Comparison of ENCODE assay signal across 11 mouse cellular contexts in genomic region chr9:67191488-67192331, GRCm38 (mm10).
A peak's percentile ranks its signal among the peaks of the same experiment; 100 is the strongest.
DNase-seq lines count a peak whose midpoint lies in the region; ATAC-seq and TF ChIP-seq lines count a peak whose summit lies in the region.
"Had no signal": no experiment of that assay in that cellular context is flagged by ENCODE, and none has a peak within 500 bp of the region (broad histone marks: within the 10 kb centered on the region; RNA-seq: fewer than 3 reads in every experiment).

No protein-coding gene starts in this region.

- intact Hi-C loops in gastrocnemius, adult 2 months (cut with DNase I) = loop anchor here (5.0 kb wide), 1 partner anchor 144 kb away; the partner anchor contains the start of gene Tpm1

- no peaks in the 10 kb centered on the region for H3K27me3 ChIP-seq in kidney, embryonic 16.5 days (ENCODE audit: insufficient read depth, low read length)
- no peaks in the 10 kb centered on the region for H3K27me3 ChIP-seq in heart, embryonic 15.5 days
- no peaks in the 10 kb centered on the region for H3K27me3 ChIP-seq in midbrain, embryonic 13.5 days

- no peak for TF ChIP-seq CTCF in gastrocnemius, adult 2 months (IDR thresholded peaks at IDR 0.05)

- WGBS in kidney, embryonic 16.5 days = 60% methylated on average over 10 of the region's 10 CpGs
- WGBS in heart, embryonic 15.5 days = 30% methylated on average over 10 of the region's 10 CpGs
- WGBS in midbrain, embryonic 13.5 days = 53% methylated on average over 10 of the region's 10 CpGs

- no peak for DNase-seq in kidney, postnatal 25 days
- peak; percentile 86 for DNase-seq in gastrocnemius, adult 2 months
- DNase-seq in retina, embryonic 14.5 days (ENCODE audit: low spot score) = peak; percentile 21
- DNase-seq in spleen, postnatal 4 days (ENCODE audit: low spot score in 2 of 2) = no peak
- no peak for DNase-seq in cerebellum, adult 9-10 months
- DNase-seq: forebrain, postnatal 0 days; kidney, adult 18-20 months had no signal

- H3K9ac ChIP-seq in kidney, embryonic 16.5 days (replicated peaks; ENCODE audit: low read length) = no peak overlapping the region
- peak overlapping the region; percentile 32 for H3K9ac ChIP-seq in heart, embryonic 15.5 days
- no peak overlapping the region for H3K9ac ChIP-seq in midbrain, embryonic 13.5 days (replicated peaks)
- H3K9ac ChIP-seq: forebrain, postnatal 0 days had no signal

- H3K27ac ChIP-seq in kidney, embryonic 16.5 days (ENCODE audit: low read length) = no peak overlapping the region
- peak overlapping the region; percentile 90 for H3K27ac ChIP-seq in gastrocnemius, adult 2 months
- H3K27ac ChIP-seq in heart, embryonic 15.5 days = peak overlapping the region; percentile 83
- H3K27ac ChIP-seq in midbrain, embryonic 13.5 days = no peak overlapping the region
- H3K27ac ChIP-seq: macrophage had no signal

- H3K4me2 ChIP-seq in kidney, embryonic 16.5 days (replicated peaks; ENCODE audit: low read depth, low read length) = no peak overlapping the region
- peak overlapping the region; percentile 41 for H3K4me2 ChIP-seq in heart, embryonic 15.5 days
- no peak overlapping the region for H3K4me2 ChIP-seq in midbrain, embryonic 13.5 days (replicated peaks)

- no peaks in the 10 kb centered on the region for H3K36me3 ChIP-seq in kidney, embryonic 16.5 days (ENCODE audit: insufficient read depth, low read length)
- no peaks in the 10 kb centered on the region for H3K36me3 ChIP-seq in heart, embryonic 15.5 days
- no peaks in the 10 kb centered on the region for H3K36me3 ChIP-seq in midbrain, embryonic 13.5 days

- no peak overlapping the region for H3K4me3 ChIP-seq in kidney, embryonic 16.5 days (ENCODE audit: low read length)
- H3K4me3 ChIP-seq in gastrocnemius, adult 2 months = peak overlapping the region; percentile 61
- peak overlapping the region; percentile 3; the same call in 1 of the 2 replicates for H3K4me3 ChIP-seq in heart, embryonic 15.5 days
- H3K4me3 ChIP-seq in midbrain, embryonic 13.5 days (replicated peaks) = no peak overlapping the region

- peak; percentile 39; the same call in 1 of the 2 replicates for ATAC-seq in kidney, embryonic 16.5 days (ENCODE audit: low FRiP score, low TSS enrichment)
- peak; percentile 73 for ATAC-seq in heart, embryonic 15.5 days (replicated peaks; ENCODE audit: insufficient number of reproducible peaks, insufficient read depth, low FRiP score, low read depth)
- ATAC-seq in midbrain, embryonic 13.5 days = no peak
- ATAC-seq: forebrain, postnatal 0 days had no signal

- H3K4me1 ChIP-seq in kidney, embryonic 16.5 days (ENCODE audit: insufficient read depth, low read length) = no peaks in the 10 kb centered on the region
- peaks cover 14% of the 10 kb centered on the region for H3K4me1 ChIP-seq in heart, embryonic 15.5 days (replicated peaks)
- no peaks in the 10 kb centered on the region; the same call in 1 of the 2 replicates for H3K4me1 ChIP-seq in midbrain, embryonic 13.5 days (replicated peaks)

- no peaks in the 10 kb centered on the region for H3K9me3 ChIP-seq in kidney, embryonic 16.5 days (ENCODE audit: low read length)
- H3K9me3 ChIP-seq in heart, embryonic 15.5 days (replicated peaks) = no peaks in the 10 kb centered on the region
- H3K9me3 ChIP-seq in midbrain, embryonic 13.5 days = no peaks in the 10 kb centered on the region

Comparison
In these comparisons a context has a peak if more than half of its experiments do, and no peak if none do; other contexts are left out.
1. H3K27ac ChIP-seq: peak in gastrocnemius, adult 2 months (single experiment) and heart, embryonic 15.5 days (single experiment); none in kidney, embryonic 16.5 days (single experiment) and midbrain, embryonic 13.5 days (single experiment).
2. H3K4me3 ChIP-seq: peak in gastrocnemius, adult 2 months (single experiment) and heart, embryonic 15.5 days (single experiment); none in kidney, embryonic 16.5 days (single experiment) and midbrain, embryonic 13.5 days (single experiment).
3. DNase-seq: peak in gastrocnemius, adult 2 months (single experiment) and retina, embryonic 14.5 days (single experiment); none in kidney, postnatal 25 days (0 of 2), spleen, postnatal 4 days (0 of 2) and cerebellum, adult 9-10 months (single experiment).